ENCODE assay signal across 19 mouse cellular contexts in the genomic region with DNA sequence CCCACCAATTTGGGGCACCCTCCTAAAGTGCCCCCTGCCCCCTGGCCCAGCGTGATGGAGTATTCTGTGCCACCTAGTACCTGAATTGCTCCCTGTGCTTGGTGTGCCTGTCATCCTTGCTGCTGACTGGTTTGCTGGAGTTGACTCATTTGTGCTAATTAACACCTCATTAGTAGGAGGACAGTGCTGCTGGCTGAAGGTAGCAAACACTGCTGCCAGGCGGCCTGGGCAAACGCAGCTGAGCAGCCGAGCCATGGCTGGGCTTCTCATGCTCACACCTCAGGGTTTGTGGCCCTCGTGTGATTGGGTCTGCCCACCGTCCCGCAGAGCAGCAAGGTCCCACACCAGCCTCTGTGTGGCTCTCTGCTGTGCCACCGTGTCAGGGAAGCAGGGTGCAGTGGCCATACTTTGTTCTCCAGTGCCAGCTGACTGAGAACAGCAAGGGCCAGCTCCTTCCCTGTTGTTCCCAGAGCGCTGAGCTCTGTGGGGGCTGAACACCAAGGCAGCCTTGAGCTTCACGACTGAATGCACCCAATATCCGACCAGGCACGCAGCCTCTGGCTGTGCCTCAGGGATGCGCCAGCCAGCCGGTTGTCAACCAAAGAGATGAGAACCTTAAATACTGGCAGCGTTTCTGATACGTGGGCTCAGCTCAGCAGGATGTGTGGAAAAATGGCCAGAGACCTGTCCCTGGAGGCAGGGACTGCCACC. TPM values are rescaled to one million over a fixed set of nuclear protein-coding genes. Genes with fewer than 3 reads are reported as not detected.
DNase-seq lines count a peak whose midpoint lies in the region; ATAC-seq and TF ChIP-seq lines count a peak whose summit lies in the region.
"Had no signal": no experiment of that assay in that cellular context is flagged by ENCODE, and none has a peak within 500 bp of the region (broad histone marks: within the 10 kb centered on the region; RNA-seq: fewer than 3 reads in every experiment).

No protein-coding gene starts in this region.

- no peak overlapping the region for H3K9ac ChIP-seq in kidney, postnatal 0 days (ENCODE audit: low read depth, low read length)
- no peak overlapping the region for H3K9ac ChIP-seq in kidney, embryonic 14.5 days (ENCODE audit: low read depth, low read length)

- H3K9me3 ChIP-seq in kidney, postnatal 0 days (replicated peaks; ENCODE audit: low read length) = no peaks in the 10 kb centered on the region
- no peaks in the 10 kb centered on the region for H3K9me3 ChIP-seq in kidney, embryonic 14.5 days (ENCODE audit: control insufficient read depth, low read length)
- H3K9me3 ChIP-seq in E14TG2a.4 (ENCODE audit: low read length) = no peaks in the 10 kb centered on the region

- 51% methylated on average over 16 of the region's 16 CpGs for WGBS in kidney, postnatal 0 days
- 47% methylated on average over 16 of the region's 16 CpGs for WGBS in kidney, embryonic 14.5 days

- peak; percentile 63 to 64 for DNase-seq in cerebellum, postnatal 14 days
- no peak for DNase-seq in cerebellum, adult 11-12 months
- DNase-seq in kidney, postnatal 0 days (ENCODE audit: low spot score) = no peak
- peak; percentile 63 for DNase-seq in brain, embryonic 14.5 days (ENCODE audit: low read depth)
- DNase-seq: adrenal gland, postnatal 36 days; B cell, adult 2 months; heart, adult 18-20 months; right cerebral cortex, postnatal 4 days; thymus, postnatal 14 days had no signal

- H3K4me3 ChIP-seq in kidney, postnatal 0 days (replicated peaks; ENCODE audit: low read depth, low read length) = no peak overlapping the region
- no peak overlapping the region for H3K4me3 ChIP-seq in kidney, embryonic 14.5 days (ENCODE audit: low read length)
- H3K4me3 ChIP-seq in E14TG2a.4 (replicated peaks; ENCODE audit: low read length) = peak overlapping the region; percentile 71
- H3K4me3 ChIP-seq: megakaryocyte, embryonic 14.5 days had no signal

- H3K4me2 ChIP-seq in kidney, postnatal 0 days (ENCODE audit: low read length) = no peak overlapping the region
- H3K4me2 ChIP-seq in kidney, embryonic 14.5 days (replicated peaks; ENCODE audit: low read depth, low read length) = no peak overlapping the region
- H3K4me2 ChIP-seq: liver, embryonic 11.5 days had no signal

- no peak for TF ChIP-seq CTCF in kidney, postnatal 0 days (IDR thresholded peaks at IDR 0.05; ENCODE audit: low read depth)
- no peak for TF ChIP-seq CTCF in E14TG2a.4 (conservative IDR thresholded peaks at IDR 0.05; ENCODE audit: low read length)
- TF ChIP-seq CTCF in brain, embryonic 14.5 days (IDR thresholded peaks at IDR 0.05; ENCODE audit: borderline replicate concordance, extremely low read depth, insufficient read depth, insufficient read length) = no peak

- no peaks in the 10 kb centered on the region for H3K27me3 ChIP-seq in kidney, postnatal 0 days (ENCODE audit: insufficient read depth, low read length)
- H3K27me3 ChIP-seq in kidney, embryonic 14.5 days (ENCODE audit: control insufficient read depth, insufficient read depth, low read length) = no peaks in the 10 kb centered on the region
- peaks cover 11% of the 10 kb centered on the region for H3K27me3 ChIP-seq in E14TG2a.4 (ENCODE audit: insufficient read depth, low read length)

- no peaks in the 10 kb centered on the region for H3K4me1 ChIP-seq in kidney, postnatal 0 days (replicated peaks; ENCODE audit: insufficient read depth, low read length)
- 0 out of 2 replicates have a peak, but pooled peaks cover 13% of the 10 kb centered on the region for H3K4me1 ChIP-seq in kidney, embryonic 14.5 days (ENCODE audit: control insufficient read depth, insufficient read depth, low read length)
- H3K4me1 ChIP-seq in E14TG2a.4 (replicated peaks; ENCODE audit: low read depth, low read length) = peaks cover 75% of the 10 kb centered on the region

- no peak for TF ChIP-seq POLR2A in brain, embryonic 14.5 days (IDR thresholded peaks at IDR 0.05; ENCODE audit: borderline replicate concordance, extremely low read depth, insufficient read depth, insufficient read length, poor library complexity, severe bottlenecking)

- 0 out of 2 replicates have a peak, but pooled peaks have one; percentile 12 for ATAC-seq in kidney, postnatal 0 days (replicated peaks; ENCODE audit: low FRiP score, low read depth)
- no peak for ATAC-seq in kidney, embryonic 14.5 days (ENCODE audit: low FRiP score, low TSS enrichment)
- no peak for ATAC-seq in CD4-positive, CD25-positive, alpha-beta regulatory T cell, adult 4 months
- no peak for ATAC-seq in activated CD4-positive, CD25-positive, alpha-beta regulatory T cell, adult 4 months
- ATAC-seq: intestine, embryonic 16.5 days had no signal

- H3K36me3 ChIP-seq in kidney, postnatal 0 days (ENCODE audit: insufficient read depth, low read length) = 0 out of 2 replicates have a peak, but pooled peaks cover 4% of the 10 kb centered on the region
- peaks cover 4% of the 10 kb centered on the region for H3K36me3 ChIP-seq in kidney, embryonic 14.5 days (ENCODE audit: control insufficient read depth, insufficient read depth, low read length)
- peaks cover 39% of the 10 kb centered on the region for H3K36me3 ChIP-seq in E14TG2a.4 (ENCODE audit: insufficient read depth, low read length)

- H3K27ac ChIP-seq in kidney, postnatal 0 days = no peak overlapping the region
- no peak overlapping the region for H3K27ac ChIP-seq in kidney, embryonic 14.5 days (ENCODE audit: low read depth, low read length)

RNA-seq across cellular contexts. Expression of a gene that starts 15.7 kb away (rescaled TPM):
- 18.6 and 19.3 TPM in 2 replicates for polyA plus RNA-seq in kidney, postnatal 0 days (2015; fragmentation: Nextera tagmentation; extraction: Ambion mirVana)
- 24.6 and 28.6 TPM in 2 replicates for polyA plus RNA-seq in kidney, embryonic 14.5 days (2014; fragmentation: Nextera tagmentation; extraction: Ambion mirVana)
- polyA plus RNA-seq in brain, embryonic 14.5 days (2012; rRNA removed) = 36.3 and 39.7 TPM in 2 replicates
- polyA plus RNA-seq in CD4-positive, CD25-positive, alpha-beta regulatory T cell, adult 4 months (2017; shearing (Covaris generic)) = 10 to 100 TPM; 42.6 to 52.6 TPM
- polyA plus RNA-seq in activated CD4-positive, CD25-positive, alpha-beta regulatory T cell, adult 4 months (2017; shearing (Covaris generic)) = 10 to 100 TPM; 27.0 to 39.1 TPM

RNA-seq across cellular contexts. Expression of a gene that starts 18.2 kb away (rescaled TPM):
- polyA plus RNA-seq in kidney, postnatal 0 days (2015; fragmentation: Nextera tagmentation; extraction: Ambion mirVana) = not detected in 2 replicates
- polyA plus RNA-seq in kidney, embryonic 14.5 days (2014; fragmentation: Nextera tagmentation; extraction: Ambion mirVana) = not detected in 2 replicates
- 10.8 and 11.0 TPM in 2 replicates for polyA plus RNA-seq in brain, embryonic 14.5 days (2012; rRNA removed)
- polyA plus RNA-seq in CD4-positive, CD25-positive, alpha-beta regulatory T cell, adult 4 months (2017; shearing (Covaris generic)) = not detected
- not detected for polyA plus RNA-seq in activated CD4-positive, CD25-positive, alpha-beta regulatory T cell, adult 4 months (2017; shearing (Covaris generic))
- polyA plus RNA-seq: heart, postnatal 0 days; liver, embryonic 11.5 days; lung, embryonic 16.5 days; stomach, embryonic 14.5 days had no signal

RNA-seq across cellular contexts. Expression of a gene that starts 33.0 kb away (rescaled TPM):
- polyA plus RNA-seq in kidney, postnatal 0 days (2015; fragmentation: Nextera tagmentation; extraction: Ambion mirVana) = 33.4 and 34.7 TPM in 2 replicates
- polyA plus RNA-seq in kidney, embryonic 14.5 days (2014; fragmentation: Nextera tagmentation; extraction: Ambion mirVana) = 18.4 and 34.4 TPM in 2 replicates
- 35.8 and 47.8 TPM in 2 replicates for polyA plus RNA-seq in brain, embryonic 14.5 days (2012; rRNA removed)
- polyA plus RNA-seq in CD4-positive, CD25-positive, alpha-beta regulatory T cell, adult 4 months (2017; shearing (Covaris generic)) = 10 to 100 TPM; 20.6 to 24.3 TPM
- polyA plus RNA-seq in activated CD4-positive, CD25-positive, alpha-beta regulatory T cell, adult 4 months (2017; shearing (Covaris generic)) = 10 to 100 TPM; 19.3 to 21.4 TPM

RNA-seq across cellular contexts. Expression of a gene that starts 43.8 kb away (rescaled TPM):
- 3.9 and 4.2 TPM in 2 replicates for polyA plus RNA-seq in kidney, postnatal 0 days (2015; fragmentation: Nextera tagmentation; extraction: Ambion mirVana)
- 3.5 and 6.9 TPM in 2 replicates for polyA plus RNA-seq in kidney, embryonic 14.5 days (2014; fragmentation: Nextera tagmentation; extraction: Ambion mirVana)
- polyA plus RNA-seq in brain, embryonic 14.5 days (2012; rRNA removed) = 50.2 and 73.1 TPM in 2 replicates
- 1 to 10 TPM; 1.8 to 2.2 TPM for polyA plus RNA-seq in CD4-positive, CD25-positive, alpha-beta regulatory T cell, adult 4 months (2017; shearing (Covaris generic))
- under 1 TPM; 0.87 to 0.99 TPM for polyA plus RNA-seq in activated CD4-positive, CD25-positive, alpha-beta regulatory T cell, adult 4 months (2017; shearing (Covaris generic))

RNA-seq across cellular contexts. Expression of a gene that starts 43.8 kb away (rescaled TPM):
- 641 and 676 TPM in 2 replicates for polyA plus RNA-seq in kidney, postnatal 0 days (2015; fragmentation: Nextera tagmentation; extraction: Ambion mirVana)
- 713 and 771 TPM in 2 replicates for polyA plus RNA-seq in kidney, embryonic 14.5 days (2014; fragmentation: Nextera tagmentation; extraction: Ambion mirVana)
- 324 and 394 TPM in 2 replicates for polyA plus RNA-seq in brain, embryonic 14.5 days (2012; rRNA removed)
- 100 to 1,000 TPM; 416 to 450 TPM for polyA plus RNA-seq in CD4-positive, CD25-positive, alpha-beta regulatory T cell, adult 4 months (2017; shearing (Covaris generic))
- 100 to 1,000 TPM; 466 to 511 TPM for polyA plus RNA-seq in activated CD4-positive, CD25-positive, alpha-beta regulatory T cell, adult 4 months (2017; shearing (Covaris generic))

Comparison
In these comparisons a context has a peak if more than half of its experiments do, and no peak if none do; other contexts are left out.
1. DNase-seq: peak in cerebellum, postnatal 14 days (2 of 2) and brain, embryonic 14.5 days (single experiment); none in cerebellum, adult 11-12 months (single experiment) and kidney, postnatal 0 days (single experiment).
2. RNA of a gene that starts 18.2 kb away (polyA plus RNA-seq): 10.8 to 11.0 TPM in brain, embryonic 14.5 days; not detected in kidney, embryonic 14.5 days, not detected in kidney, postnatal 0 days, not detected in CD4-positive, CD25-positive, alpha-beta regulatory T cell, adult 4 months and not detected in activated CD4-positive, CD25-positive, alpha-beta regulatory T cell, adult 4 months; every median in the first group is over 10 times any median in the second.